Mouse (Mus musculus) intestine, embryonic 16.5 days (tissue): Measurements from ENCODE around the gene Olfr1141. TPM values are rescaled to one million over a fixed set of nuclear protein-coding genes. Genes with fewer than 3 reads are reported as not detected.

Experiments
- ATAC-seq: fragments of 200-750 bp; cut with Nextera tagmentation; 2 replicates; pipeline ENCODE4 v1.8.0; 2017; ENCODE audit warnings: moderate TSS enrichment, moderate library complexity
- H3K27ac ChIP-seq: fragments of 300-500 bp; sonication (generic); 2 replicates; pipeline ENCODE4 v1.5.1; 2014; ENCODE audit warnings: mild to moderate bottlenecking, low read length
- H3K27me3 ChIP-seq: fragments of 300-500 bp; sonication (generic); replicated peaks from 2 replicates; pipeline ENCODE4 v1.6.1; 2014; ENCODE audit warnings: low read length, control low read depth, mixed read lengths; ENCODE audit not compliant: control insufficient read depth, insufficient read depth
- H3K36me3 ChIP-seq: fragments of 300-500 bp; sonication (generic); 2 replicates; pipeline ENCODE4 v1.6.1; 2014; ENCODE audit warnings: low read length, control low read depth; ENCODE audit not compliant: control insufficient read depth, insufficient read depth
- H3K4me1 ChIP-seq: fragments of 300-500 bp; sonication (generic); 2 replicates; pipeline ENCODE4 v1.6.1; 2014; ENCODE audit warnings: low read length, control low read depth, mixed read lengths; ENCODE audit not compliant: control insufficient read depth, insufficient read depth
- H3K4me2 ChIP-seq: fragments of 300-500 bp; sonication (generic); 2 replicates; pipeline ENCODE4 v1.6.1; 2014; ENCODE audit warnings: low read depth, low read length, control low read depth
- H3K4me3 ChIP-seq: fragments of 300-500 bp; sonication (generic); 2 replicates; pipeline ENCODE4 v1.5.1; 2014; ENCODE audit warnings: mild to moderate bottlenecking, low read length
- H3K9ac ChIP-seq: fragments of 300-500 bp; sonication (generic); 2 replicates; pipeline ENCODE4 v1.6.1; 2014; ENCODE audit warnings: low read depth, low read length
- H3K9me3 ChIP-seq: fragments of 300-500 bp; sonication (generic); 2 replicates; pipeline ENCODE4 v1.6.1; 2016; ENCODE audit warnings: low read length, control low read depth; ENCODE audit not compliant: control insufficient read depth
- WGBS: fragments of 180-500 bp; shearing (Covaris S2); extraction: QIAGEN DNeasy Blood & Tissue Kit; methylation state at CpG from one replicate; pipeline ENCODE4 v1.1.7; 2014; 5-methylcytosine and 5-hydroxymethylcytosine counted together
- polyA plus RNA-seq: library from polyadenylated mRNA; unstranded; fragments of >200 nt; fragmentation: Nextera tagmentation; extraction: Ambion mirVana; gene quantifications from 2 replicates; pipeline ENCODE4 v1.2.1, GENCODE M21; 2015

Olfr1141 gene
- not detected in 2 replicates for polyA plus RNA-seq

- no peak within 1 kb of the TSS for H3K4me3 ChIP-seq
Observed at GRCm38 (mm10) chr2:87753891-87754290, at the start of gene Olfr1141. Gene Olfr1141 (minus strand): TSS chr2:87753991.

GRCm38 (mm10) chr2:87800292-87800691 is 46.5 kb upstream of the Olfr1141 start, which contains the start of gene Olfr1143:
Gene Olfr1143 (plus strand): TSS chr2:87800592.
- no peak for ATAC-seq
- H3K27me3 ChIP-seq: no peaks in the 10 kb centered on the region
- no peak within 1 kb of the TSS for H3K9ac ChIP-seq
- H3K9me3 ChIP-seq: no peaks in the 10 kb centered on the region
- H3K4me2 ChIP-seq: no peak within 1 kb of the TSS
- no peaks in the 10 kb centered on the region for H3K4me1 ChIP-seq
- H3K36me3 ChIP-seq: no peaks in the 10 kb centered on the region
- no peak within 1 kb of the TSS for H3K4me3 ChIP-seq
- no peak within 1 kb of the TSS for H3K27ac ChIP-seq

More at GRCm38 (mm10) chr2:87753891-87754290, at the start of gene Olfr1141:
- Histone ChIP-seq H3K36me3 (no peaks in the 10 kb centered on the region), H3K9me3 (no peaks in the 10 kb centered on the region), H3K4me1 (no peaks in the 10 kb centered on the region), H3K27me3 (no peaks in the 10 kb centered on the region), H3K9ac (no peak within 1 kb of the TSS), H3K27ac (no peak within 1 kb of the TSS), H3K4me2 (no peak within 1 kb of the TSS)
- WGBS: 92% methylated on average over 1 of the region's 1 CpGs
- ATAC-seq: no peak

- 74% methylated on average over 4 of the region's 4 CpGs for WGBS
Observed at GRCm38 (mm10) chr2:87779183-87779582, 25.4 kb upstream of the Olfr1141 start, which contains the start of gene Olfr152. Gene Olfr152 (plus strand): TSS chr2:87779483.

GRCm38 (mm10) chr2:87776143-87776542 is 22.4 kb upstream of the Olfr1141 start:
- Histone ChIP-seq H3K4me3 (no peak overlapping the region), H3K4me1 (no peaks in the 10 kb centered on the region), H3K27ac (no peak overlapping the region), H3K9me3 (no peaks in the 10 kb centered on the region), H3K27me3 (no peaks in the 10 kb centered on the region), H3K9ac (no peak overlapping the region), H3K36me3 (no peaks in the 10 kb centered on the region), H3K4me2 (no peak overlapping the region)
- WGBS: 31% methylated on average over 1 of the region's 1 CpGs
- no peak for ATAC-seq

More at GRCm38 (mm10) chr2:87779183-87779582, 25.4 kb upstream of the Olfr1141 start, which contains the start of gene Olfr152:
- Histone ChIP-seq H3K27ac (no peak within 1 kb of the TSS), H3K9ac (no peak within 1 kb of the TSS), H3K36me3 (no peaks in the 10 kb centered on the region), H3K4me2 (no peak within 1 kb of the TSS), H3K9me3 (no peaks in the 10 kb centered on the region), H3K27me3 (no peaks in the 10 kb centered on the region), H3K4me3 (no peak within 1 kb of the TSS), H3K4me1 (no peaks in the 10 kb centered on the region)
- ATAC-seq: no peak

- Histone ChIP-seq H3K9me3 (no peaks in the 10 kb centered on the region), H3K27ac (no peak within 1 kb of the TSS), H3K4me1 (no peaks in the 10 kb centered on the region), H3K4me3 (no peak within 1 kb of the TSS), H3K27me3 (no peaks in the 10 kb centered on the region), H3K9ac (no peak within 1 kb of the TSS), H3K36me3 (no peaks in the 10 kb centered on the region), H3K4me2 (no peak within 1 kb of the TSS)
- 74% methylated on average over 3 of the region's 3 CpGs for WGBS
- ATAC-seq: no peak
Observed at GRCm38 (mm10) chr2:87743452-87743851, 10.3 kb downstream of the Olfr1141 start, which contains the start of gene Olfr1140. Gene Olfr1140 (plus strand): TSS chr2:87743752.

GRCm38 (mm10) chr2:87739878-87740277 is 13.9 kb downstream of the Olfr1141 start, which contains the start of gene Olfr1138:
Gene Olfr1138 (minus strand): TSS chr2:87739978.
- 89% methylated on average over 1 of the region's 1 CpGs for WGBS
- no peak within 1 kb of the TSS for H3K4me3 ChIP-seq
- no peaks in the 10 kb centered on the region for H3K4me1 ChIP-seq
- no peak within 1 kb of the TSS for H3K27ac ChIP-seq
- H3K36me3 ChIP-seq: no peaks in the 10 kb centered on the region
- no peaks in the 10 kb centered on the region for H3K27me3 ChIP-seq
- no peaks in the 10 kb centered on the region for H3K9me3 ChIP-seq
- no peak for ATAC-seq
- H3K4me2 ChIP-seq: no peak within 1 kb of the TSS
- no peak within 1 kb of the TSS for H3K9ac ChIP-seq

GRCm38 (mm10) chr2:87713079-87713478 is 40.7 kb downstream of the Olfr1141 start, which contains the start of gene Olfr1137:
Gene Olfr1137 (minus strand): TSS chr2:87713179.
- Histone ChIP-seq H3K4me3 (no peak within 1 kb of the TSS), H3K27me3 (no peaks in the 10 kb centered on the region), H3K4me2 (no peak within 1 kb of the TSS), H3K9ac (no peak within 1 kb of the TSS), H3K4me1 (no peaks in the 10 kb centered on the region), H3K27ac (no peak within 1 kb of the TSS), H3K9me3 (no peaks in the 10 kb centered on the region), H3K36me3 (no peaks in the 10 kb centered on the region)
- ATAC-seq: no peak

Other genes with a start within 250 kb of the Olfr1141 start
- gene Pramel6, start 247.4 kb downstream of the Olfr1141 start, polyA plus RNA-seq: not detected in 2 replicates
- not detected in 2 replicates for gene Olfr153, start 222.2 kb downstream of the Olfr1141 start, polyA plus RNA-seq
- not detected in 2 replicates for gene Olfr1128, start 208.4 kb downstream of the Olfr1141 start, polyA plus RNA-seq
- not detected in 2 replicates for gene Olfr1129, start 180.1 kb downstream of the Olfr1141 start, polyA plus RNA-seq
- gene Olfr1130, start 147.8 kb downstream of the Olfr1141 start, polyA plus RNA-seq: not detected in 2 replicates
- not detected in 2 replicates for gene Olfr1131, start 126.9 kb downstream of the Olfr1141 start, polyA plus RNA-seq
- not detected in 2 replicates for gene Olfr1132, start 116.5 kb downstream of the Olfr1141 start, polyA plus RNA-seq
- not detected in 2 replicates for gene Olfr1133, start 106.6 kb downstream of the Olfr1141 start, polyA plus RNA-seq
- gene Olfr1134, start 95.5 kb downstream of the Olfr1141 start, polyA plus RNA-seq: not detected in 2 replicates
- not detected in 2 replicates for gene Olfr1135, start 80.3 kb downstream of the Olfr1141 start, polyA plus RNA-seq
- gene Olfr1136, start 60.0 kb downstream of the Olfr1141 start, polyA plus RNA-seq: not detected in 2 replicates
- gene Olfr1137, start 40.8 kb downstream of the Olfr1141 start, polyA plus RNA-seq: not detected in 2 replicates
- not detected in 2 replicates for gene Olfr1138, start 14.0 kb downstream of the Olfr1141 start, polyA plus RNA-seq
- not detected in 2 replicates for gene Olfr1140, start 10.2 kb downstream of the Olfr1141 start, polyA plus RNA-seq
- gene Olfr152, start 25.5 kb upstream of the Olfr1141 start, polyA plus RNA-seq: not detected in 2 replicates
- gene Olfr1143, start 46.6 kb upstream of the Olfr1141 start, polyA plus RNA-seq: not detected in 2 replicates
- not detected in 2 replicates for gene Olfr1145, start 55.8 kb upstream of the Olfr1141 start, polyA plus RNA-seq
- not detected in 2 replicates for gene Olfr1148, start 76.5 kb upstream of the Olfr1141 start, polyA plus RNA-seq
- not detected in 2 replicates for gene Olfr1150-ps1, start 90.0 kb upstream of the Olfr1141 start, polyA plus RNA-seq
- not detected in 2 replicates for gene Olfr1151, start 101.9 kb upstream of the Olfr1141 start, polyA plus RNA-seq
- gene Olfr1152, start 112.5 kb upstream of the Olfr1141 start, polyA plus RNA-seq: not detected in 2 replicates
- gene Olfr1153, start 141.0 kb upstream of the Olfr1141 start, polyA plus RNA-seq: not detected in 2 replicates
- gene Olfr1154, start 151.2 kb upstream of the Olfr1141 start, polyA plus RNA-seq: not detected in 2 replicates
- gene Olfr1155, start 191.1 kb upstream of the Olfr1141 start, polyA plus RNA-seq: not detected in 2 replicates
- gene Olfr1156, start 199.1 kb upstream of the Olfr1141 start, polyA plus RNA-seq: not detected in 2 replicates
- gene Olfr1157, start 214.3 kb upstream of the Olfr1141 start, polyA plus RNA-seq: not detected in 2 replicates
- gene Olfr74, start 220.7 kb upstream of the Olfr1141 start, polyA plus RNA-seq: not detected in 2 replicates
- not detected in 2 replicates for gene Olfr1158, start 236.1 kb upstream of the Olfr1141 start, polyA plus RNA-seq